Mouse (Mus musculus) neural tube, embryonic 15.5 days (tissue): Measurements from ENCODE around the gene Kctd10. TPM values are rescaled to one million over a fixed set of nuclear protein-coding genes. Genes with fewer than 3 reads are reported as not detected.

Experiments
- ATAC-seq: fragments of 200-750 bp; cut with Nextera tagmentation; 2 replicates; pipeline ENCODE4 v1.8.0; 2017; ENCODE audit warnings: mild to moderate bottlenecking, moderate TSS enrichment, moderate library complexity; ENCODE audit not compliant: low FRiP score
- H3K27ac ChIP-seq: fragments of 300-500 bp; sonication (generic); replicated peaks from 2 replicates; pipeline ENCODE4 v1.5.1; 2015; ENCODE audit warnings: mild to moderate bottlenecking, inconsistent platforms
- H3K27me3 ChIP-seq: fragments of 300-500 bp; sonication (generic); replicated peaks from 2 replicates; pipeline ENCODE4 v1.6.1; 2015; ENCODE audit warnings: inconsistent platforms
- H3K36me3 ChIP-seq: fragments of 300-500 bp; sonication (generic); 2 replicates; pipeline ENCODE4 v1.6.1; 2015; ENCODE audit warnings: inconsistent platforms
- H3K4me1 ChIP-seq: fragments of 300-500 bp; sonication (generic); 2 replicates; pipeline ENCODE4 v1.6.1; 2015; ENCODE audit warnings: inconsistent platforms
- H3K4me2 ChIP-seq: fragments of 300-500 bp; sonication (generic); 2 replicates; pipeline ENCODE4 v1.6.1; 2015; ENCODE audit warnings: inconsistent platforms, mild to moderate bottlenecking, moderate library complexity
- H3K4me3 ChIP-seq: fragments of 300-500 bp; sonication (generic); replicated peaks from 2 replicates; pipeline ENCODE4 v1.5.1; 2015; ENCODE audit warnings: mild to moderate bottlenecking, inconsistent platforms
- H3K9ac ChIP-seq: fragments of 300-500 bp; sonication (generic); replicated peaks from 2 replicates; pipeline ENCODE4 v1.6.1; 2015; ENCODE audit warnings: mild to moderate bottlenecking, inconsistent platforms
- H3K9me3 ChIP-seq: fragments of 300-500 bp; sonication (generic); replicated peaks from 2 replicates; pipeline ENCODE4 v1.6.1; 2016; ENCODE audit warnings: inconsistent platforms
- WGBS: fragments of 180-500 bp; shearing (Covaris S2); methylation state at CpG from one replicate; pipeline ENCODE4 v1.1.7; 2015; ENCODE audit warnings: mixed read lengths; 5-methylcytosine and 5-hydroxymethylcytosine counted together
- microRNA-seq: library from miRNA; unstranded; fragments of <30 nt; microRNA quantifications from one replicate; pipeline ENCODE4, GENCODE M21; 2017
- polyA plus RNA-seq: library from polyadenylated mRNA; unstranded; fragments of >200 nt; fragmentation: Nextera tagmentation; extraction: Ambion mirVana; gene quantifications from 2 replicates; pipeline ENCODE4 v1.2.1, GENCODE M21; 2015

The Kctd10 gene
- polyA plus RNA-seq, 1 experiment from 2014 or later = 50.5 TPM

DNA sequence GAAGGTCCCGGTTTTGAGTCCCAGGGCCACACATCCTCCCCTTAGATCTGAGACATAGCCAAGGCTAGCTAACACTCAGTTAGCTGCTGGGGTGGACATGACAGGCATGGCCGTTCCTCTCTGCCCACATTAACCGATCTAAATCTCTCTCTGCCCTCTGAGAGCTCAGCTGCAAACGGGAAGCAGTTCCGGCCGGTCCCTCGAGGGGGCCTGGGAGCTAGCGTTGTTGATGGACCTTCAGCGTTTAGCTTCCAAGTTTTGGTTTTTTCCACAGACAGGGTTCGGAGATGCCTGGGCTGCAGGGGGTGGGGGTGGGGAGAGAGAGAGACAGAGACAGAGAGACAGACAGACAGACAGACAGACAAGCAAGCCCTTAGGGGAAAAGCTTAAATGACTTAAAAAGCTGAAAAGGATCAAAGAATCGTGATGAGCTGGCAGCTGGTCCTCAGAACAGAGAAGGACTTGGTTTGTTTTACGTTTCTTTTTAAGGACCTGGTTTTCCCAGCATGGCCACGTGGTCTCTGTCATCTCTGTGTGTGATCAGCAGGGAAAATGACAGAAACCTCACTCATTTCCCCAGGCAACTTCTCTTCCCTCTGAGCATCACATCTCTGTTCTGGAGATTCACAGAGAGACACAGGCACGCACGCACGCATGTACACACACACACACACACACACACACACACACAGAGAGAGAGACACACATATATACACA is 56.4 kb downstream of the Kctd10 start:
- H3K36me3 ChIP-seq = no peaks in the 10 kb centered on the region
- peak overlapping the region; percentile 36 for H3K4me2 ChIP-seq
- no peaks in the 10 kb centered on the region for H3K27me3 ChIP-seq
- no peak for ATAC-seq
- peaks cover 8% of the 10 kb centered on the region; the same call in 1 of the 2 replicates for H3K4me1 ChIP-seq
- no peak overlapping the region for H3K27ac ChIP-seq
- H3K9ac ChIP-seq = no peak overlapping the region
- 24% methylated on average over 16 of the region's 16 CpGs for WGBS
- H3K4me3 ChIP-seq = no peak overlapping the region
- no peaks in the 10 kb centered on the region for H3K9me3 ChIP-seq

DNA sequence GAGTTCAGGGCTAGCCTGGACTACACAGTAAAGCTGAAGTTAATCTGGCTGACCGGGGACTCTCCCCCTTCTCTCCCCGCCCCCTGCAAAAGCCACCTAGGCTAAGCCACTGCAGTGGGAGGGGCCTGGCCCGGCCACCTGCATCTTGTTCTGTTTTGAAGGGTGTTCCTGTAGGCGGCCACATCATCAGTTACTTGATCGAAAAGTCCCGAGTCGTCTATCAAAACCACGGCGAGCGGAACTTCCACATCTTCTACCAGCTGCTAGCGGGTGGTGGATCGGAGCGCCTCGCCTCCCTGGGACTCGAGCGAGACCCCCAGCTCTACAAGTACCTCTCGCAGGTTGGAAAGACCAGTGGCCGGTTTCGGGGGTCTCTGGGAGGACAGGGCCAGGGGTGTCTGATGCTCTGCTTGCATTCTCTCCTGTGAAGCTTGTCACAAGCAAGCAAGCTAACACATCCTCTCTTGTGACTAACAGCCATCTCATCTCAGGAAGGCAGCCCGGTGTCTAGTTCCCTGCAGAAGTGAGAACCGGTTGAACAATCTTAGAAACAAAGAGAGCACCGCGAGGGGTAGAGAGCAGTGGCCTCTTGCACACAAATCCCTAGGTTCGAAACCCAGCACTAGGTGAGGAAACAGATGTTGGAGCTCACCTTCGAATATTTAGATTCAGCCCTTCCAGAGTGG is 57.1 kb downstream of the Kctd10 start:
- no peak for ATAC-seq
- Histone ChIP-seq H3K4me1 (peaks cover 8% of the 10 kb centered on the region; the same call in 1 of the 2 replicates), H3K9ac (no peak overlapping the region), H3K4me3 (no peak overlapping the region), H3K36me3 (no peaks in the 10 kb centered on the region), H3K9me3 (no peaks in the 10 kb centered on the region), H3K4me2 (peak overlapping the region; percentile 36), H3K27ac (no peak overlapping the region), H3K27me3 (no peaks in the 10 kb centered on the region)
- 69% methylated on average over 25 of the region's 25 CpGs for WGBS

Small RNAs within 50 kb of the gene (microRNA-seq; reads per million reads assigned to microRNA genes)
- gene Mir7027 = not detected

Other genes with a start within 250 kb of the Kctd10 start
- gene Acacb, start 234.0 kb downstream of the Kctd10 start, polyA plus RNA-seq = 4.7 and 5.0 TPM in 2 replicates
- gene Foxn4, start 106.7 kb downstream of the Kctd10 start, polyA plus RNA-seq = not detected in 2 replicates
- 0.56 and 0.64 TPM in 2 replicates for gene Myo1h, start 91.3 kb downstream of the Kctd10 start, polyA plus RNA-seq
- 35.5 and 39.5 TPM in 2 replicates for gene Ube3b, start 99 bp upstream of the Kctd10 start, polyA plus RNA-seq
- 36.1 and 37.4 TPM in 2 replicates for gene Mmab, start 63.6 kb upstream of the Kctd10 start, polyA plus RNA-seq
- gene Mvk, start 63.8 kb upstream of the Kctd10 start, polyA plus RNA-seq = 70.2 and 78.1 TPM in 2 replicates
- gene Fam222a, start 187.5 kb upstream of the Kctd10 start, polyA plus RNA-seq = 4.7 and 5.3 TPM in 2 replicates